Mouse (Mus musculus) kidney, adult 18-20 months (tissue): ENCODE measurements around the gene Metrn.
A peak's percentile ranks its signal among the peaks of the same experiment; 100 is the strongest.

ENCODE experiments used
- DNase-seq: peaks from one replicate; pipeline ENCODE4 v3.0.0; 2021

The Metrn gene

DNA sequence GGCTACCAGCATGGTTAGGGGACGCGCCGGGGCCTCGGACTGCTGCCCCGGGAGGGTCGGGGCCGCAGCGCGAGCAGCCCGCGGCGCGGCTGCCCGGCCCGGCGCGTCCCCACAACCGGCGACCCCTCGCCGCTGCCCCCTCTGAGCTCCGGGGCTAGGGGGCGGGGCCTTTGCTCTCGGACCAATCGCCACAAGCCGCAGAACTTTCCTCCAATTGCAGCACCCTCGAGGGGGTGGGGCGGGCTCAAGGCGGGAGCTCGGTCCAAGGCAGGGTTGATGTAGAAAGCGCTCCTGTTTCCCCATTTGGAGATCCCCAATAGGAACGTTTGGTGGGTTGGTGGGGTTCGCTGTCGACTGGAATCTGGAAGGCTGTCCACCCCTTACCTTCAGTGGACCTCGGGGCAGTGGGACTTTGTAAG lies at the start of gene Metrn:
TSS of gene Metrn (minus strand) at position 186 of the 419 bp plus-strand sequence.
- DNase-seq, result peak; percentile 89

- peak; percentile 95 for DNase-seq
These were observed 47.5 kb upstream of the Metrn start, which contains the start of gene Rhot2 for GRCm38 (mm10) chr17:25844396-25844901. Rhot2 (minus strand) TSS chr17:25844851.

- no peak for DNase-seq
These were observed 46.9 kb upstream of the Metrn start for GRCm38 (mm10) chr17:25843636-25844395.

DNA sequence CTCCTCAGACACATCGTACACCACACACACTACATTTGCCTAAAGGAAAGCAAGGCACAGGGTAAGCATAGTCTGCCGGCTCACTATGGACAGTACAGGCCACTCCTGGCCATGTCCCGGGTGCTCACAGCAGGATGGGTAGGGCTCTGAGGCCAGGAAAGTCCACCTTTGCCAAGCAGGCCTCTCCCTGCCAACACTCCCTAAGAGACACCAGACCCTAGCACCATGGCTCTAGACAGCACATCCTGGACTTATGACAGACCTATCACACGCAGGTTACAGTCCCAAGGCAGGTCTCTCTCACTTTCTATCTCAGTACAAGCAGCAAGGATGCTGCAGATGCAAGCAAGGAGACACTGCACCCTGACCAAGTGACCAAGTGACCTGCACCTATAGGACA lies 46.2 kb upstream of the Metrn start:
- no peak for DNase-seq

DNA sequence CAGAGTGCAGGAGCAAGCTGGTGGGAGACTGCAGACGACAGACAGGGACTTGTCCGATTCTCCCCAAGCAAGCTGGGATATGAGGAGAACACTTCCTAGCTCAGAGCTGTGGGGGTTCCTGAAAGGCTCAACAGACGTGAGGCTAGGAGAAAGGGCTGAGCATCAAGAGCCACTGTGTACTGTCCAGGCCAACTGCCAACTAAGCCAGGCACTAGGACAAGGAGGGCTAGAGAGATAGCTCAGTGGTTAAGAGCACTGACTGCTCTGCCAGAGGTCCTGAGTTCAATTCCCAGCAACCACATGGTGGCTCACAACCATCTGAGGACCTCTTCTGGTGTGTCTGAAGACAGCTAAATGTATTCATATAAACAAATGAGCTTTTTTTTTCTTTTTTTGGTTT lies 45.6 kb upstream of the Metrn start:
- DNase-seq, result no peak

DNA sequence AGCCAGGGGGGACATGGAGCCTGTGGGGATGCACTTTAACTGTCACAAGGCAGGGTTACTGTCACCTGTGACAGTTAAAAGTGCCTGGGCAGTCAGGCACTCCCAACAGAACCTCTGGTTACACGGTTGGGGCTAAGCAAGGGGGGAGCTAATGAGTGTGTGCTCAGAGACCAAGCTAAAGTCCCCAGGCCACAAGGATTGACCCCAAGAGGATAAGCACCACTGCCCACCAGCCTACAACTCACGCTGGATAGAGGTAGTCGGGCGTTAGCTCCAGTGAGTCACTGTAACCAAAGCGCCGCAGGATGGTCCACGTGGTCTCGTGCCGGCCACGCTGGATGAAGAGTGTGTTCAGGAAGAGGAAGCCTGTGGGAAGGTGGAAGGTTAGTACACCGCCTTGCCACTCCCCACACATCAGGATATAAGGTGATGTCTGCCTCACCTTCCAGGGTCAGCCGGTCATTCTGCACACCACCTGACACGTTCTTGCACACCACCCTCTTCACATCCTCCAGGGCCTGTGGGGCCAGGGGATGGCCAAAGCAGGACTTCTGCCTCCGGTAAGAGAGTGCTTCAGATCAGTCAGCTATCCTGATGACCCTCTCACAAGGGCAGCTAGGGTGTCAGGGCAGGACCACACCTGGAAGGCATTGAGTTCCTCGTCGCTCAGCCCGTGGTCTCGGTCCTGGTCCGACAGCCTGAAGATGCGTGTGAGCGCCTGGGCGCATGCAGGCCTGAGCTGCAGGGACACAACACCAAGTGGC lies 44.4 kb upstream of the Metrn start, which contains the start of gene Gm20683:
TSS of gene Gm20683 (minus strand) at position 647 of the 764 bp plus-strand sequence.
- no peak for DNase-seq

DNA sequence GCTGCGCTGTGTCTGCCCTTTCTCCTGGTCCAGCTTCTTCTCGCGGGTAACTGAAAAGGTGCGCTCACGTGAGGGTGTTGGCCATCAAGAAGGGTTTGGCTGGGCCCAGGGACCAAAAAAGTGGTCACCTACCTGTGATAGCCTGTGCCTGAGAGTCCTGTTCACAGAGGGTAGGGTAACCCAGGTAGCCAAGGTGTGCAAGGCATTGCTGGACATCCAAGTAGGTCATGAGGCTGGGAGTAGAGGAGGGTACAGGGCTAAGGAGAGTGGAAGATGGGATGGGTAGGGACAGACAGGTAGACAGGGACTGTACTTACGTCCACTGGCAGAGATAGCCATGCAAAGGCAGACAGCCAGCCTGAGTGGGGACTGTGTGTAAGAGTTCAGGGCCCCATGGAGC lies 43.6 kb upstream of the Metrn start:
- DNase-seq, result no peak

DNA sequence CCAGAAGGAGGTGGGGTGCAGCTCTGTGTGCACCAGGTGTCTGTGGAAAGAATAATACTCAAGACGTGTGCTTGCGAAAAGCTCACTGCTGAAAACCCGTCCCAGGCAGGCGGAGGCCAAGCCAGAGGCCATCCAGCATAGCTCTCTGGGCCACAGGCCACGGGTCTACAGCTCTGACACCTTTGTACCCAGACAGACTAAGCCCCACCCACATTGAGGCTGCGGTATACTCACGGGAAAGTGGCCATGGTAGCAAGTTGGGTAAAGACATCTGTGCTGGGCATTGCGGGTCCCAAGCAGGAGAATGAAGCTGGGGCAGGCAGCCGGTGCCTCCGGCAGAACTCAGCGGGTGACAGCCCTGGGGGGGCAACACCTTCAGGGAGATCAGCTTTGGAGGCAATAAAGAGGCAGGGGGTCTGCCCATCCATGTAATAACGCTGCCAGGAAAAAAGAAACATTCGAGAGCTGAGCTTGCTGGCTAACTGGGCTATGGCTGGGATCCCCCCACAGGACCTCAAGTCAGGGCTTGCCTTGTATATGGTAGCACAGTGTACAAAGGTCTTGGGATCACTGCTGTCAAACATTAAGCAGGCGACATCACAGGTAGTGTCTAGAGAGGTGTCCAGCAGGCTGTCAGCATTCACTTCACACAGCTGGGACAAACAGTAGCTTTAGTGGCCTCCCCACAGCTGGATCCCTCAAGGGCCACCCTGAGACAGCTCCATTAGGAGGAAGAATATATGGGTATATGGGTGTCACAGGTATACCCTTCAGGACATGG lies 42.7 kb upstream of the Metrn start:
- DNase-seq, result peak; percentile 59

- DNase-seq, result no peak
These were observed 42.0 kb upstream of the Metrn start for GRCm38 (mm10) chr17:25838904-25839303.

- DNase-seq, result no peak
These were observed 40.6 kb upstream of the Metrn start for GRCm38 (mm10) chr17:25837533-25837932.

- DNase-seq, result peak; percentile 74
These were observed 40.1 kb upstream of the Metrn start, which contains the start of gene Rhbdl1 for GRCm38 (mm10) chr17:25837076-25837410. Rhbdl1 (minus strand) TSS chr17:25837295.

DNA sequence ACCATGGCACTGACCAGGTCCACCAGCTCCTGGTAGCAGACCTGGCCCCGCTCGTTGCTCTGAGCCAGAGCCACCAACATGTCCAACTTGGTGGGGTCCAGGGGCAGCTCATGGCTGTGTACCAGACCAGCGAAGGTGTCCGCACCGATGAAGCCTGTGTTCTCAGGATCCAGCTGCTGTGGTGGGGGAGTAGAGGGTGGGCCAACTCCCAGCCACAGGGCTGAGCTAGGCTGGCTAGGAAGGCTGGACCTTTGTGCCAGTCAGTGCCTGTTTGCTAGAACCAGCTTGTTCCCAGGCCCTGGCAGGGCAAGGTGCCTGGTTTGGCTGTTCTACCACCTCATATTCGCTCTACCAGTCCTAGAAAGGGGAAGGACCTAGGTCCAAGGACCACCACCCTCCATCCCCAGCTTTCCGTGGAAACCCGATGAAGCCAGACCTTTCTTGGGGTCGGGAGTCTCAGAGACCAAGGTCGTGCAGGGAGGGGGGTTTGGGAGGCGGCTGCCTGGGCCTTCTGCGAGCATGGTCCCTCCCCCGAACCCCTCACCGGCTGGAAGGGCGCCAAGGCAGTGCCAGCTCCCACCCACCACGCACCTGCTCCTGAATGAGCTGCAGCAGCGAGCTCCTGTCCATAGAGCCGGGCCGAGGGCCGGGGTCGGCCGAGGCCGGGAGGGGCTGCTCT lies 39.6 kb upstream of the Metrn start:
- peak; percentile 61 for DNase-seq

- DNase-seq, result peak; percentile 40
These were observed 38.9 kb upstream of the Metrn start for GRCm38 (mm10) chr17:25835816-25836215.

GRCm38 (mm10) chr17:25835301-25835700 lies 38.4 kb upstream of the Metrn start:
- no peak for DNase-seq

DNA sequence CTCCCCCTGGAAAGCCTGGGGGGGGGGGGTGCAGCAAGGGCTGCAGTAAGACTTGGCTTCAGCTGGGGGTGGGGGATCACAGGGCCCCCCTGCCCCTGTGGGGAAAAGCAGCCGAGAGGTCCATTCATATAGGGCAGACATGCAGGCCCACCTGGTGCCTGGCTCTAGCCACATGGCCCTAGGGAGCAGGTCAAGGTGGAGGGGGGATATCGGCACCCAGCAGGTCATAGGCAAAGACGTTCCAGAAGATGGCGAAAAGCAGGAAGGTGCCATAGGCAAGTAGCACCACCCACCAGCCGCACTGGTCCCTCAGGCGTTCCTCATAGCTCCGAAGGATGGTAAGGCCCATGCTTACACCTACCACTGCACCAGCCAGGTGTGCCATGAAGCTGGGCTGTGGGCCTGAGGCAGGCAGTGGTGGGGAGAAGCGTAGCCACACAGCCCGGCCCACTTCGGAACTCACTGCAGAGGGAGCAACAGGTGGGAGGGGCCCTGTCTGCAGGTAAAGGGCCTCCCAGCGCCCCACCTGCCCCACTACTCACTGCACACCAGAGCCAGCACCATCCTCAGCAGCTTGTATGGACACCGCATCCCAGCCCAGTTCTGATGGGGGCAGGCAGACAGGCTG lies 37.8 kb upstream of the Metrn start:
- DNase-seq, result no peak

DNA sequence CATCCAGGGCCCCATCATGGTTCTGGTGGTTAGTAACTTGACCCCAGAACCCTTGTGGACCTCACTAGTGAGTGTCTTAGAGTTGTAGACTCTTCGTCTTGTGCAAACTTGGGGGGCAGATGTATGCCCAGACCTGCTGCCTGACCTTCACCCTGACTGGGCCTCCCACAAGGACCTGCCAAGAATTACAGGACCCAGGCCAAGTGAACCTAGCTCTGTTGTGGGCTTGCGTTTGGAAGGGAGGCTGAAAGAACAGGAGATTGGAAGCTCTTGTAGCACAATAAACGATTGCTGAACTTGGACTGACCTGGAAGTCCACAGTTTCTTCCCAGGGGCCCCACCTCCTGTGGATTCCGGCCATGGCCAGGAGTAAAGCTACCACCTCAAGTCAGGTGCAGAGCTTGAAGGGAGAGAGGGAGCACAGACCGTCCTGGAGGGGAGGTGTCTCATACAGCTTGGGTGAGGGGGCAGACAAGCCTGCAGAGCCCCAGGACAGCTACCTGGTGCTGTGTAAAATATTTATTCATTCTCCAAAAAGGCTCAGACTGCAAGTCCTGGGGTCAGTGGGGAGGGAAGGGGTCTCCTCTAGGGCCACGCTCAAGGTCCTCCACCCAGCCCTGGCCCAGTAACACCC lies 37.1 kb upstream of the Metrn start:
- DNase-seq, result peak; percentile 75

DNA sequence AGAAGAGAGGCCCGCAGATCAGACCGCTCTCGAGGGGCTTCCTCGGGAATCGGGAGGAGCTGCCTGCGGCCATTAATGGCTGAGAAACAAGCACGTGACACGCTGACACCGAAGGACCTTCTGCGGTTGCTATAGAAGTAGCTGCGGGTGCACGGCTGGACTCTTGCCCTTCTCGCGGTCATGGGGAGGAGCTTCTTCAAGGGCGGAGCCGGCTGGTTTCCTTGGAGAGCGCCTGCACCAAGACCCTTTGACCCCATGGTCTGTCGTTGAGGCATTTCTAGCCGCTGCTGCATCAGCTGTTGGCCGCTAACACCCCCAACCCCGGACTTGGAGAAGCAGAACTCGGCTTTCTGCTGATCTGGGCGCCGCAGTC lies 36.3 kb upstream of the Metrn start, which contains the start of gene Stub1:
TSS of gene Stub1 (minus strand) at position 114 of the 373 bp plus-strand sequence.
- peak; percentile 97 for DNase-seq

GRCm38 (mm10) chr17:25832436-25833290 lies 35.7 kb upstream of the Metrn start:
- peak; percentile 100 for DNase-seq

DNA sequence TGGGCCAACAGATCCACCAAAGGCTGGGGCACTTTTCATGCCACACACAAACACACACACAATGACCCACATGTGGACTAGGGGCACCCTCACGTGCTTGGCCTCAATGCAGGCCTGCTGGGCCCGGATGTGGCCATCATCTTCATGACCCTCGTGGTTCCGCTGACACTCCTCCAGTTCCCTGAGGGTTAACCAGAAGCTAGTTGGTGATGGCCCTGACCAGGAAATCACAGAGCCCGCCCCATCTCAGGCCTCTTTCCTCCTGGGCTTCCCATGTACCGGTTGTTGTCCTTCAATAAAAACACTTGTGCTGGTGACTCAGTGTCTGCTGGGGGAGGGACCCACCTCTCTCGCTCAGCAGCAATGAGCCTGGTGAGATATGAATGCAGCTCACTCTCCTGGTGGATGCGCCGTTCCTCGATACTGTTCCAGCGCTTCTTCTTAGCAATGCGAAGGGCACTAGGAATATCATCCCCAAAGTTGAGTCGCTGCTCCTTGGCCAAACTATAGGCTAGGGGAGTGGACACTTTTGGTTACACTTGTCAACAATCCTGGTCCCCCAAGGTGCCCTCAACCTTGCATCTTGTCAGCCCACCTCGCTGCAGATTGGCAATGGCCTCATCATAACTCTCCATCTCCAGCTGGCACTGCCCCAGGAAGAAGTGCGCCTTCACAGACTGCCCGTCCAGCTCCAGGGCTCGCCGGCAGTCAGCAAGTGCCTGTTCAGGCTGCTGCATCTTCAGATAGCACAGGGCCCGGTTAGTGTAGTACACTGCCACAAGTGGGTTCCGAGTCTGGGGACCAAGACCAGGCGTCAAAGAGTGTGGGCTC lies 34.7 kb upstream of the Metrn start:
- peak; percentile 31 for DNase-seq
